Mouse (Mus musculus) neural tube, embryonic 11.5 days (tissue): ENCODE measurements around the gene Ssbp1. TPM values are rescaled to one million over a fixed set of nuclear protein-coding genes. Genes with fewer than 3 reads are reported as not detected.

Source experiments
- ATAC-seq: fragments of 200-750 bp; cut with Nextera tagmentation; 2 replicates; pipeline ENCODE4 v1.8.0; 2017; ENCODE audit warnings: moderate number of reproducible peaks, mild to moderate bottlenecking, moderate TSS enrichment, moderate library complexity; ENCODE audit not compliant: insufficient read depth, low FRiP score, low TSS enrichment
- DNase-seq: peaks from one replicate; pipeline ENCODE4 v3.0.0-alpha.2; 2015; ENCODE audit warnings: low spot score
- H3K27ac ChIP-seq: fragments of 300-500 bp; sonication (generic); 2 replicates; pipeline ENCODE4 v1.5.1; 2014; ENCODE audit warnings: low read depth, mild to moderate bottlenecking, low read length
- H3K27me3 ChIP-seq: fragments of 300-500 bp; sonication (generic); 2 replicates; pipeline ENCODE4 v1.6.1; 2014; ENCODE audit warnings: mild to moderate bottlenecking, low read length, mixed read lengths; ENCODE audit not compliant: control insufficient read depth, insufficient read depth
- H3K36me3 ChIP-seq: fragments of 300-500 bp; sonication (generic); 2 replicates; pipeline ENCODE4 v1.6.1; 2014; ENCODE audit warnings: mild to moderate bottlenecking, low read length, moderate library complexity, mixed read lengths; ENCODE audit not compliant: control insufficient read depth, insufficient read depth
- H3K4me1 ChIP-seq: fragments of 300-500 bp; sonication (generic); 2 replicates; pipeline ENCODE4 v1.6.1; 2014; ENCODE audit warnings: low read length, mixed read lengths; ENCODE audit not compliant: control insufficient read depth, insufficient read depth
- H3K4me2 ChIP-seq: fragments of 300-500 bp; sonication (generic); 2 replicates; pipeline ENCODE4 v1.6.1; 2014; ENCODE audit warnings: low read depth, mild to moderate bottlenecking, moderate library complexity
- H3K4me3 ChIP-seq: fragments of 300-500 bp; sonication (generic); 2 replicates; pipeline ENCODE4 v1.5.1; 2014; ENCODE audit warnings: low read depth, low read length
- H3K9ac ChIP-seq: fragments of 300-500 bp; sonication (generic); 2 replicates; pipeline ENCODE4 v1.6.1; 2014; ENCODE audit warnings: mild to moderate bottlenecking, low read length
- H3K9me3 ChIP-seq: fragments of 300-500 bp; sonication (generic); 2 replicates; pipeline ENCODE4 v1.6.1; 2016; ENCODE audit warnings: low read length; ENCODE audit not compliant: control insufficient read depth
- WGBS: fragments of 180-500 bp; shearing (Covaris S2); extraction: QIAGEN DNeasy Blood & Tissue Kit; methylation state at CpG from one replicate; pipeline ENCODE4 v1.1.7; 2014; 5-methylcytosine and 5-hydroxymethylcytosine counted together
- polyA plus RNA-seq: library from polyadenylated mRNA; unstranded; fragments of >200 nt; fragmentation: Nextera tagmentation; extraction: Ambion mirVana; gene quantifications from 2 replicates; pipeline ENCODE4 v1.2.1, GENCODE M21; 2014

Gene Ssbp1
- polyA plus RNA-seq, 1 experiment from 2014 or later: 149 TPM

- no peak within 1 kb of the TSS for H3K9ac ChIP-seq
- no peaks in the 10 kb centered on the region for H3K9me3 ChIP-seq
- no peak within 1 kb of the TSS for H3K4me2 ChIP-seq
- no peak within 1 kb of the TSS for H3K4me3 ChIP-seq
- H3K27me3 ChIP-seq: no peaks in the 10 kb centered on the region
- no peaks in the 10 kb centered on the region for H3K36me3 ChIP-seq
- no peaks in the 10 kb centered on the region for H3K4me1 ChIP-seq
- ATAC-seq: no peak
- H3K27ac ChIP-seq: no peak within 1 kb of the TSS
- no peak for DNase-seq
Observed at GRCm38 (mm10) chr6:40490933-40491332, 19.8 kb downstream of the Ssbp1 start, which contains the start of gene Tas2r137. Tas2r137 (plus strand) TSS chr6:40491233.

- Histone ChIP-seq H3K4me2 (no peak within 1 kb of the TSS), H3K9ac (no peak within 1 kb of the TSS), H3K4me1 (no peaks in the 10 kb centered on the region), H3K9me3 (no peaks in the 10 kb centered on the region), H3K36me3 (no peaks in the 10 kb centered on the region), H3K27ac (no peak within 1 kb of the TSS), H3K27me3 (no peaks in the 10 kb centered on the region), H3K4me3 (no peak within 1 kb of the TSS)
- WGBS: 86% methylated on average over 3 of the region's 3 CpGs
- no peak for DNase-seq
- ATAC-seq: no peak
Observed at GRCm38 (mm10) chr6:40493229-40493628, 22.1 kb downstream of the Ssbp1 start, which contains the start of gene Tas2r108. Tas2r108 (plus strand) TSS chr6:40493529.

DNA sequence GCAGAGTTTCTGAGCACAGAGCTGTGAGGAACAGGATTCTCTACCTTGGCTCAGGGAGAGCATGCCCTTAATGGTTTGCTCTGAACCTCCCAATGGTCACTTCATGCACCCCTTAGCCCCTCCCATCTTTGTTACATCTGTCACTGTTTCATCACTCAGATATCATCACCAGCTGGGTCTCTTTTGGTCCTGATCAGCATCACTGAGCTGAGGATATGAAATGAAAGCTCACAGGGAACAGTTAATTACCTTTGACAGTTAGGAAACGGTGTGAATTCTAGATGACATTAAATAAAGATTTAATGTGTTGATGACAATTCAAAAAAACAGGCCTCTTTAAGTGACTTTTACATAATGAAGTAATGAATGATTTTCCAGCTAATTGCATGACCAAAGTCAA lies 48.3 kb downstream of the Ssbp1 start, which contains the start of gene Prss37:
Prss37 (minus strand) TSS at position 101 of the 400 bp plus-strand sequence.
- no peak within 1 kb of the TSS for H3K9ac ChIP-seq
- no peaks in the 10 kb centered on the region for H3K36me3 ChIP-seq
- 74% methylated on average over 1 of the region's 1 CpGs for WGBS
- no peak within 1 kb of the TSS for H3K4me2 ChIP-seq
- DNase-seq (no peak), ATAC-seq (no peak)
- no peak within 1 kb of the TSS for H3K4me3 ChIP-seq
- H3K4me1 ChIP-seq: no peaks in the 10 kb centered on the region
- no peak within 1 kb of the TSS for H3K27ac ChIP-seq
- H3K9me3 ChIP-seq: no peaks in the 10 kb centered on the region
- no peaks in the 10 kb centered on the region for H3K27me3 ChIP-seq

Other genes with a start within 250 kb of the Ssbp1 start
- 42.3 and 44.0 TPM in 2 replicates for gene Agk, start 146.2 kb upstream of the Ssbp1 start, polyA plus RNA-seq
- 15.6 and 15.7 TPM in 2 replicates for gene E330009J07Rik, start 35.2 kb upstream of the Ssbp1 start, polyA plus RNA-seq
- gene Wee2, start 32.3 kb upstream of the Ssbp1 start, polyA plus RNA-seq: 0.08 and 0.16 TPM in 2 replicates
- gene Tas2r137, start 19.9 kb downstream of the Ssbp1 start, polyA plus RNA-seq: not detected in 2 replicates
- gene Tas2r108, start 22.2 kb downstream of the Ssbp1 start, polyA plus RNA-seq: not detected in 2 replicates
- not detected in 2 replicates for gene Prss37, start 48.2 kb downstream of the Ssbp1 start, polyA plus RNA-seq
- not detected in 2 replicates for gene Olfr461, start 83.7 kb downstream of the Ssbp1 start, polyA plus RNA-seq
- not detected in 2 replicates for gene Olfr460, start 98.1 kb downstream of the Ssbp1 start, polyA plus RNA-seq
- gene Clec5a, start 114.5 kb downstream of the Ssbp1 start, polyA plus RNA-seq: 0.18 and 0.41 TPM in 2 replicates
- not detected in 2 replicates for gene Tas2r138, start 142.0 kb downstream of the Ssbp1 start, polyA plus RNA-seq
- gene Mgam, start 157.5 kb downstream of the Ssbp1 start, polyA plus RNA-seq: 0.08 and 0.13 TPM in 2 replicates